Mouse (Mus musculus) megakaryocyte-erythroid progenitor cell, adult 5 weeks (primary cell): ENCODE results near the gene Slc30a6. TPM values are rescaled to one million over a fixed set of nuclear protein-coding genes. Genes with fewer than 3 reads are reported as not detected.

Source experiments
- polyA plus RNA-seq: library from polyadenylated mRNA; stranded (reverse); fragments of >175 nt; gene quantifications from 2 replicates; pipeline ENCODE4 v1.2.3, GENCODE M21; 2012

Slc30a6 gene
- 1.00 and 1.4 TPM in 2 replicates for polyA plus RNA-seq

GRCm38 (mm10) chr17:74395383-74396065, at the start of gene Slc30a6:
Slc30a6 (plus strand) TSS chr17:74395608.

GRCm38 (mm10) chr17:74458711-74459408, 63.5 kb downstream of the Slc30a6 start, which contains the start of gene Nlrc4:
Nlrc4 (minus strand) TSS chr17:74459142.

Other genes with a start within 250 kb of the Slc30a6 start
- 43.4 and 49.3 TPM in 2 replicates for gene Memo1, start 100.1 kb upstream of the Slc30a6 start, polyA plus RNA-seq
- gene Dpy30, start 71.7 kb upstream of the Slc30a6 start, polyA plus RNA-seq, result 71.1 and 83.4 TPM in 2 replicates
- gene Spast, start 56.6 kb upstream of the Slc30a6 start, polyA plus RNA-seq, result 11.7 and 13.1 TPM in 2 replicates
- gene Nlrc4, start 63.5 kb downstream of the Slc30a6 start, polyA plus RNA-seq, result 0.41 and 0.53 TPM in 2 replicates
- gene Yipf4, start 93.9 kb downstream of the Slc30a6 start, polyA plus RNA-seq, result 20.9 and 22.7 TPM in 2 replicates
- gene Birc6, start 132.7 kb downstream of the Slc30a6 start, polyA plus RNA-seq, result 14.4 and 20.6 TPM in 2 replicates